Mouse (Mus musculus): ENCODE results near the gene Zdhhc18. TPM values are rescaled to one million over a fixed set of nuclear protein-coding genes. Genes with fewer than 3 reads are reported as not detected.

Gene Zdhhc18
- polyA plus RNA-seq, 1 experiment from 2014 or later: 3.1 TPM

GRCm38 (mm10) chr4:133598616-133599015 is 51.3 kb downstream of the Zdhhc18 start:
- no peak overlapping the region for H3K4me3 ChIP-seq (ENCODE audit: low read depth, low read length)
- 47% methylated on average over 4 of the region's 4 CpGs for WGBS
- H3K27me3 ChIP-seq (ENCODE audit: control insufficient read depth, insufficient read depth, low read length): peaks cover 20% of the 10 kb centered on the region

GRCm38 (mm10) chr4:133596084-133596483 is 53.9 kb downstream of the Zdhhc18 start:
- Histone ChIP-seq H3K27ac (replicated peaks; ENCODE audit: low read depth, low read length) (no peak overlapping the region), H3K9ac (replicated peaks; ENCODE audit: low read length) (no peak overlapping the region), H3K4me2 (ENCODE audit: low read depth, low read length) (no peak overlapping the region), H3K27me3 (ENCODE audit: control insufficient read depth, insufficient read depth, low read length) (peaks cover 9% of the 10 kb centered on the region), H3K4me3 (ENCODE audit: low read depth, low read length) (no peak overlapping the region), H3K4me1 (ENCODE audit: control insufficient read depth, insufficient read depth, low read length) (no peaks in the 10 kb centered on the region), H3K9me3 (replicated peaks; ENCODE audit: control insufficient read depth, low read length) (no peaks in the 10 kb centered on the region), H3K36me3 (replicated peaks; ENCODE audit: control insufficient read depth, insufficient read depth, low read depth, low read length) (no peaks in the 10 kb centered on the region; the same call in 1 of the 2 replicates)
- no peak for DNase-seq (ENCODE audit: low spot score)
- 81% methylated on average over 6 of the region's 6 CpGs for WGBS
- ATAC-seq (replicated peaks; ENCODE audit: insufficient number of reproducible peaks, low FRiP score, low TSS enrichment, low read depth): no peak

More at GRCm38 (mm10) chr4:133598616-133599015, 51.3 kb downstream of the Zdhhc18 start:
- ATAC-seq (replicated peaks; ENCODE audit: insufficient number of reproducible peaks, low FRiP score, low TSS enrichment, low read depth) (no peak), DNase-seq (ENCODE audit: low spot score) (no peak)
- Histone ChIP-seq H3K9me3 (replicated peaks; ENCODE audit: control insufficient read depth, low read length) (no peaks in the 10 kb centered on the region), H3K9ac (replicated peaks; ENCODE audit: low read length) (no peak overlapping the region), H3K27ac (replicated peaks; ENCODE audit: low read depth, low read length) (no peak overlapping the region), H3K4me2 (ENCODE audit: low read depth, low read length) (no peak overlapping the region), H3K4me1 (ENCODE audit: control insufficient read depth, insufficient read depth, low read length) (peaks cover 3% of the 10 kb centered on the region; the same call in 1 of the 2 replicates), H3K36me3 (replicated peaks; ENCODE audit: control insufficient read depth, insufficient read depth, low read depth, low read length) (no peaks in the 10 kb centered on the region)

GRCm38 (mm10) chr4:133595538-133595937 is 54.4 kb downstream of the Zdhhc18 start:
- H3K9me3 ChIP-seq (replicated peaks; ENCODE audit: control insufficient read depth, low read length): no peaks in the 10 kb centered on the region
- no peak for DNase-seq (ENCODE audit: low spot score)
- no peak for ATAC-seq (replicated peaks; ENCODE audit: insufficient number of reproducible peaks, low FRiP score, low TSS enrichment, low read depth)
- peaks cover 9% of the 10 kb centered on the region for H3K27me3 ChIP-seq (ENCODE audit: control insufficient read depth, insufficient read depth, low read length)
- WGBS: 70% methylated on average over 7 of the region's 7 CpGs
- H3K9ac ChIP-seq (replicated peaks; ENCODE audit: low read length): no peak overlapping the region
- no peak overlapping the region for H3K27ac ChIP-seq (replicated peaks; ENCODE audit: low read depth, low read length)
- no peak overlapping the region for H3K4me2 ChIP-seq (ENCODE audit: low read depth, low read length)
- no peaks in the 10 kb centered on the region for H3K4me1 ChIP-seq (ENCODE audit: control insufficient read depth, insufficient read depth, low read length)
- H3K4me3 ChIP-seq (ENCODE audit: low read depth, low read length): no peak overlapping the region
- no peaks in the 10 kb centered on the region; the same call in 1 of the 2 replicates for H3K36me3 ChIP-seq (replicated peaks; ENCODE audit: control insufficient read depth, insufficient read depth, low read depth, low read length)

GRCm38 (mm10) chr4:133592570-133592969 is 57.4 kb downstream of the Zdhhc18 start:
- DNase-seq (ENCODE audit: low spot score): peak; percentile 85
- Histone ChIP-seq H3K27ac (replicated peaks; ENCODE audit: low read depth, low read length) (no peak overlapping the region), H3K4me1 (ENCODE audit: control insufficient read depth, insufficient read depth, low read length) (no peaks in the 10 kb centered on the region), H3K27me3 (ENCODE audit: control insufficient read depth, insufficient read depth, low read length) (no peaks in the 10 kb centered on the region), H3K4me3 (ENCODE audit: low read depth, low read length) (no peak overlapping the region), H3K4me2 (ENCODE audit: low read depth, low read length) (no peak overlapping the region), H3K9ac (replicated peaks; ENCODE audit: low read length) (no peak overlapping the region), H3K36me3 (replicated peaks; ENCODE audit: control insufficient read depth, insufficient read depth, low read depth, low read length) (no peaks in the 10 kb centered on the region; the same call in none of the 2 replicates), H3K9me3 (replicated peaks; ENCODE audit: control insufficient read depth, low read length) (no peaks in the 10 kb centered on the region)
- 33% methylated on average over 7 of the region's 7 CpGs for WGBS
- ATAC-seq (replicated peaks; ENCODE audit: insufficient number of reproducible peaks, low FRiP score, low TSS enrichment, low read depth): no peak

- Histone ChIP-seq H3K4me1 (ENCODE audit: control insufficient read depth, insufficient read depth, low read length) (peaks cover 4% of the 10 kb centered on the region; the same call in 1 of the 2 replicates), H3K27me3 (ENCODE audit: control insufficient read depth, insufficient read depth, low read length) (no peaks in the 10 kb centered on the region), H3K36me3 (replicated peaks; ENCODE audit: control insufficient read depth, insufficient read depth, low read depth, low read length) (peaks cover 2% of the 10 kb centered on the region), H3K9ac (replicated peaks; ENCODE audit: low read length) (peak within 1 kb of the TSS; percentile 84), H3K27ac (replicated peaks; ENCODE audit: low read depth, low read length) (peak within 1 kb of the TSS; percentile 41; the same call in 1 of the 2 replicates), H3K9me3 (replicated peaks; ENCODE audit: control insufficient read depth, low read length) (no peaks in the 10 kb centered on the region), H3K4me2 (ENCODE audit: low read depth, low read length) (peak within 1 kb of the TSS; percentile 99), H3K4me3 (ENCODE audit: low read depth, low read length) (peak within 1 kb of the TSS; percentile 91)
- ATAC-seq (replicated peaks; ENCODE audit: insufficient number of reproducible peaks, low FRiP score, low TSS enrichment, low read depth) (peak; percentile 88), DNase-seq (ENCODE audit: low spot score) (peak; percentile 93)
- 2% methylated on average over 65 of the region's 65 CpGs for WGBS
Observed at GRCm38 (mm10) chr4:133584059-133584951, 65.6 kb downstream of the Zdhhc18 start, which contains the start of gene Gpn2. TSS of gene Gpn2 (plus strand) at chr4:133584362.

- ATAC-seq (replicated peaks; ENCODE audit: insufficient number of reproducible peaks, low FRiP score, low TSS enrichment, low read depth): no peak
- peaks cover 4% of the 10 kb centered on the region; the same call in 1 of the 2 replicates for H3K4me1 ChIP-seq (ENCODE audit: control insufficient read depth, insufficient read depth, low read length)
- H3K36me3 ChIP-seq (replicated peaks; ENCODE audit: control insufficient read depth, insufficient read depth, low read depth, low read length): peaks cover 2% of the 10 kb centered on the region
Observed at GRCm38 (mm10) chr4:133583690-133584058, 66.3 kb downstream of the Zdhhc18 start.

GRCm38 (mm10) chr4:133577983-133578382 is 72.0 kb downstream of the Zdhhc18 start:
- Histone ChIP-seq H3K27me3 (ENCODE audit: control insufficient read depth, insufficient read depth, low read length) (no peaks in the 10 kb centered on the region), H3K4me3 (ENCODE audit: low read depth, low read length) (no peak overlapping the region), H3K9ac (replicated peaks; ENCODE audit: low read length) (no peak overlapping the region), H3K9me3 (replicated peaks; ENCODE audit: control insufficient read depth, low read length) (no peaks in the 10 kb centered on the region), H3K36me3 (replicated peaks; ENCODE audit: control insufficient read depth, insufficient read depth, low read depth, low read length) (no peaks in the 10 kb centered on the region; the same call in 1 of the 2 replicates), H3K4me2 (ENCODE audit: low read depth, low read length) (no peak overlapping the region), H3K27ac (replicated peaks; ENCODE audit: low read depth, low read length) (no peak overlapping the region), H3K4me1 (ENCODE audit: control insufficient read depth, insufficient read depth, low read length) (no peaks in the 10 kb centered on the region)
- ATAC-seq (replicated peaks; ENCODE audit: insufficient number of reproducible peaks, low FRiP score, low TSS enrichment, low read depth): no peak
- 75% methylated on average over 12 of the region's 12 CpGs for WGBS
- no peak for DNase-seq (ENCODE audit: low spot score)

More at GRCm38 (mm10) chr4:133583690-133584058, 66.3 kb downstream of the Zdhhc18 start:
- Histone ChIP-seq H3K4me2 (ENCODE audit: low read depth, low read length) (peak overlapping the region; percentile 99), H3K4me3 (ENCODE audit: low read depth, low read length) (peak overlapping the region; percentile 91), H3K9ac (replicated peaks; ENCODE audit: low read length) (peak overlapping the region; percentile 84), H3K27me3 (ENCODE audit: control insufficient read depth, insufficient read depth, low read length) (no peaks in the 10 kb centered on the region), H3K27ac (replicated peaks; ENCODE audit: low read depth, low read length) (no peak overlapping the region), H3K9me3 (replicated peaks; ENCODE audit: control insufficient read depth, low read length) (no peaks in the 10 kb centered on the region)
- 63% methylated on average over 6 of the region's 6 CpGs for WGBS
- DNase-seq (ENCODE audit: low spot score): no peak

GRCm38 (mm10) chr4:133574843-133575202 is 75.1 kb downstream of the Zdhhc18 start:
- Histone ChIP-seq H3K9ac (replicated peaks; ENCODE audit: low read length) (peak overlapping the region; percentile 91), H3K4me3 (ENCODE audit: low read depth, low read length) (peak overlapping the region; percentile 98), H3K4me1 (ENCODE audit: control insufficient read depth, insufficient read depth, low read length) (no peaks in the 10 kb centered on the region), H3K27me3 (ENCODE audit: control insufficient read depth, insufficient read depth, low read length) (no peaks in the 10 kb centered on the region), H3K27ac (replicated peaks; ENCODE audit: low read depth, low read length) (no peak overlapping the region; the same call in 1 of the 2 replicates), H3K9me3 (replicated peaks; ENCODE audit: control insufficient read depth, low read length) (no peaks in the 10 kb centered on the region), H3K4me2 (ENCODE audit: low read depth, low read length) (peak overlapping the region; percentile 89), H3K36me3 (replicated peaks; ENCODE audit: control insufficient read depth, insufficient read depth, low read depth, low read length) (no peaks in the 10 kb centered on the region; the same call in 1 of the 2 replicates)
- DNase-seq (ENCODE audit: low spot score) (no peak), ATAC-seq (replicated peaks; ENCODE audit: insufficient number of reproducible peaks, low FRiP score, low TSS enrichment, low read depth) (0 out of 2 replicates have a peak, but pooled peaks have one; percentile 8)
- under 1% methylated on average over 41 of the region's 41 CpGs for WGBS

Measured in embryonic facial prominence, embryonic 11.5 days (tissue).